Mouse (Mus musculus) testis, postnatal 10 days (tissue): ENCODE measurements around the gene Ube2e2.
A peak's percentile ranks its signal among the peaks of the same experiment; 100 is the strongest.

Source experiments
- DNase-seq: peaks from one replicate; pipeline ENCODE4 v3.0.0; 2021; ENCODE audit warnings: low spot score

Ube2e2 gene

GRCm38 (mm10) chr14:18893947-18894445 lies at the start of gene Ube2e2:
Gene Ube2e2 (minus strand): TSS chr14:18894267.
- no peak for DNase-seq

DNA sequence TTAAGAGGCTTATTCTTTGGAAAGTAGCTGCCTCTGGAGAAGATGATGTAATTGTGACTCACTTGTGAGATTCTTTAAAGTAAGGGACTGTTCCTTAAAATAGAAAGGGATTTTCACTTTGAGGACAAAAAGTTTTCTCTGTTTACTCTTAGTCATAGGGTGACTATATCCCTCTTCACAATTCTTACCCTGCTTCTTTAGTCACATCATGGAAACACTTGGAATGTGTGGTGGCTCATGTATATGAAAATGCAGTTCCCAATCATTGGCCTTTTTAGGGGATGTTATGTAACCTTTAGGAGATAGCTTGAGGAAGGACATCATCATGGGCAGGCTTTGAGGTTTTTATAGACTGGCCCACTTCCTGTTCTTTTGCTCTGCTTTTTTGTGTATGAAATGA lies 46.0 kb upstream of the Ube2e2 start:
- DNase-seq: no peak

DNA sequence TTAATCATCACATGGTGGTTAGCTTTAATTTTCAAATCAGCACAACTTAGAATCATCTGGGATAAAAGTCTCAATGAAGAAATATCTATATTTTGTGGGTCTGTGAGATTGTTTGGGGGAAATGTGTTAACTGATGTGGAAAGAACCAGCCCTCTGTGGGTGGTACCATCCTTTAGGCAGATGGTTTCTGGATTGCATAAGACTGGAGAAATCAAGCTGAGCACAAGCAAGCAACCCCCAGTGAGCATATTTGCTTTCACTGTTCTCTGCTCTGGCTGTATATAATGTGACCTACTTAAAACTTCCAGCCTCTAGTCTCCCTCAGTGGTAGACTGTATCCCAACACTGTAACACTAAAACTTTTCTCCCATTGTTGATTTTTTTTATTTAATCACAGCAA lies 9.5 kb upstream of the Ube2e2 start:
- DNase-seq: no peak

- DNase-seq: peak; percentile 96
These were observed 733 bp downstream of the Ube2e2 start for GRCm38 (mm10) chr14:18893121-18893946.

GRCm38 (mm10) chr14:18889571-18889970 lies 4.5 kb downstream of the Ube2e2 start:
- DNase-seq: no peak

DNA sequence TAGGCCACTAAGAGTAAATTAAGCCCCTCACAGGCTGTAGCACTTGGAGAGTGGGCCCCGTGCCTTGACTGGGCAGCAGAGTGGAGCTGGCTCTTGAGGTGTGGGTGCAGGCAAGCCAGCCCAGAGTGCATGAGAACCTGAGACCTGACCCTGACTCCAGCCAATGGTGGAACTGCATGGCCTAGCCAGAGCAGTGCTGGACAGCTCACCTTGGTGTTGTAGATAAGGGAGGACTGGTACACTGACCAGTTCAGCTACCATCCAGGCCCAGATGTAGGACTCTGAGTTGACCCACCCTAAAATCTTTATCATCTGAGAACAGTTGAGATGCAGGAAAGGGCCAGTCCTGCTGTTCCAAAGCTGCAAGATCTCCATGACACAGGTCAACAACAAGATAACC lies 11.6 kb downstream of the Ube2e2 start:
- no peak for DNase-seq

- no peak for DNase-seq
These were observed 23.4 kb downstream of the Ube2e2 start for GRCm38 (mm10) chr14:18870716-18871115.

GRCm38 (mm10) chr14:18828661-18829060 lies 65.4 kb downstream of the Ube2e2 start:
- DNase-seq: no peak

DNA sequence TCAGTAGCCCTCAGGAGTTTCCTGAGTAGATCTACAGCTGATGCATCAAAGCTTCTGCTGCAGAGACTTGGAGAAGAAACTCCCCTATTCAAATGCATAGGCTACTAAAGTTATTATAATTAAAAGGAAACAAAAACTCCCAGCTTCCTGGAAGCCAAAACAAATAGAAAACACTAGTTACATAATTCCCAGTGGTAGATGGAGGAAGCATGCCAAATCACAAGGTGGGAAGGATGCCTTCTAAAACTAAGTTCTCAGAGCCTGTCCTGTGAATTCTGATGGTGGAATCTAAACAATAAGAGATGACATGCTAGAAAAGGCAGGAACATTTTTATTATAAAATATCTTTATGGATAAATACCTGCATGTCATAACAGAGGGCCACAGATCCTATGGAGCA lies 67.3 kb downstream of the Ube2e2 start:
- no peak for DNase-seq

- no peak for DNase-seq
These were observed 73.4 kb downstream of the Ube2e2 start for GRCm38 (mm10) chr14:18820713-18821112.

DNA sequence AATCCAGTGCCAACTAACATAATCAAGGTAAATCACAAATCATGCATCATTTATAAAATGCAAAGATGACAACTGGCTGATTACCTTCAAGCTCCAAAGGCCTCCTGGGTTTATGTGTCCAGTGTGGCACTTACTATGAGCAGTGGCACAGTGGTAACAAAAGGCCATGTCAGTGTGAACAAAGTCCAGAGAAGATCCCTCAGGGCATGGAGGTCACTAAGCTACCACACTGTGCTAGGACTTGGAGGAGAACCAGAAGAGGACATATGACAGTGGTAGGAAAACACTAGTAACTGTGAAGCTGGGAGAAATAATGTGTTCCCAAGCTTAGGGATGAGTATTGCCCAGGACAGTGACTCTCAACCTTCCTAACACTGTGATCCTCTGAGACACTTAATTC lies 97.2 kb downstream of the Ube2e2 start:
- no peak for DNase-seq

DNA sequence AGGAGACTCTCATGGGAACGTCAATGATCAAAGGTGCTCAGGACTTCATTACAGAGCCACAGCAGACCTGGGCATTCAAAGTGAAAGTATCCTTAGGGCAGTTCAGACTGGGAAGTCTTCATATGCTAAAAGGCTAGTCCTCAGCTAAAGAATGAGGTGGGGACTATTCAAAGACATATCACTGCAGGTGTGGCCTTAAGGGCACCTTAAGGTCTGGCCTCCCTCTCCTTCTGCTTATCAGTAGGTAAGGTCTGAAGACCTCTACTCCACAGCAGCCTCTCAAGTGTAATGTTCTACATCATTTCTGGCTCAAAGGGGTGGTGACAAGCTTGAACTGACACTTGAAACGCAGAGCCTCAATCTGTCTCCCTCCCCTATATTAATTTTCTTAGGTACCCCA lies 98.3 kb downstream of the Ube2e2 start:
- DNase-seq: no peak

- no peak for DNase-seq
These were observed 114.9 kb downstream of the Ube2e2 start for GRCm38 (mm10) chr14:18778993-18779675.

DNA sequence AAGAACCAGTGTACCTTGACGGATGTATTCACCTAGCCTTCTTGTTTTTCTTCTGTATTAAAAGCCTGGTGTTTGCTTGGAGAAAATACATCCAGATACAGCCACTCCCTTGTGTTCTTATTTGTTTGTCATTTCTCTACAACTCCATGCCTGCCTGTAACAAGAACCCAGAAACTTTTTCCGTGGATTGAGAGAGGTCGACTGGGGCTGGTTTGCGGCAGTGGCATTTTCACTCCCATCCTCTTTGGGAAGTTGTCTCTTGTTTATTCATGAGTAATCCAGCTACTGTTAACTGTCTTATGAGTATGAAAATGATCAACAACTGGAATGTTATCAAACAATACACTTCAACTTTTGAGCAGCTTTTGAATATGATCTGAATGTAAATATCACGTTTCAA lies 115.8 kb downstream of the Ube2e2 start:
- no peak for DNase-seq

GRCm38 (mm10) chr14:18776132-18776531 lies 117.9 kb downstream of the Ube2e2 start:
- DNase-seq: no peak

- no peak for DNase-seq
These were observed 120.3 kb downstream of the Ube2e2 start for GRCm38 (mm10) chr14:18773724-18774123.

DNA sequence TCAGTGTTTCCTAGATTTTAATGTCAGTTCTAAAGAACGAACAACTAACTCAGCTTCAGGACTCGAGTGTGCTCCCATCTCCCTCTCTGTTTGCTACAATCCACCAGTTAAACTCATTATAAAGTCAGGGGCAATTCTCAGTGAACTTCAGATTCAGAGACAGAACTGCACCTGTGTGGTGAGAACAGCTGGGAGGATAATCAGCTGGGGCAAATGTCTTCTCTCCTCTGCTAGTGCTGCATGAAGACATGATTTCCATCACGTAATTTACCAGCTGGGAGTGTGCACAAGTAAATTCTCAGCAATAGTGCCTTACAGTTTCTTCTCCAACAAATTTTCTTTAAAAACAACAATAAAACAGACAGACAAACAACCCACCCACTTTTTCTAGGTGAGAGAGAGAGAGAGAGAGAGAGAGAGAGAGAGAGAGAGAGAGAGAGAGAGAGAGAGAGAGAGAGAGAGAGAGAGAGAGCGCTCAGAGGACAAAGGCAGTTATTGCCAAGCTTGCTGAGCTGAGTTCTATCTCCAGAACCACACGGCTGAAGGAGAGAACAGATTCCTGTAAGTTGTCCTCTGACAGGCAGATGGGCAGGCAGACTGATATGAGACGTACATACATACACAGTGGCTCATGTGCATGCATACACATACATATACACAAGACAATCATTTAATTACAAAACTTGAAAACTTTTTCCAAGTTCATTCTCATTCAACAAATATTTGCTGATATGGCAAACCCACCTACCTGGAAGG lies 134.3 kb downstream of the Ube2e2 start:
- no peak for DNase-seq

DNA sequence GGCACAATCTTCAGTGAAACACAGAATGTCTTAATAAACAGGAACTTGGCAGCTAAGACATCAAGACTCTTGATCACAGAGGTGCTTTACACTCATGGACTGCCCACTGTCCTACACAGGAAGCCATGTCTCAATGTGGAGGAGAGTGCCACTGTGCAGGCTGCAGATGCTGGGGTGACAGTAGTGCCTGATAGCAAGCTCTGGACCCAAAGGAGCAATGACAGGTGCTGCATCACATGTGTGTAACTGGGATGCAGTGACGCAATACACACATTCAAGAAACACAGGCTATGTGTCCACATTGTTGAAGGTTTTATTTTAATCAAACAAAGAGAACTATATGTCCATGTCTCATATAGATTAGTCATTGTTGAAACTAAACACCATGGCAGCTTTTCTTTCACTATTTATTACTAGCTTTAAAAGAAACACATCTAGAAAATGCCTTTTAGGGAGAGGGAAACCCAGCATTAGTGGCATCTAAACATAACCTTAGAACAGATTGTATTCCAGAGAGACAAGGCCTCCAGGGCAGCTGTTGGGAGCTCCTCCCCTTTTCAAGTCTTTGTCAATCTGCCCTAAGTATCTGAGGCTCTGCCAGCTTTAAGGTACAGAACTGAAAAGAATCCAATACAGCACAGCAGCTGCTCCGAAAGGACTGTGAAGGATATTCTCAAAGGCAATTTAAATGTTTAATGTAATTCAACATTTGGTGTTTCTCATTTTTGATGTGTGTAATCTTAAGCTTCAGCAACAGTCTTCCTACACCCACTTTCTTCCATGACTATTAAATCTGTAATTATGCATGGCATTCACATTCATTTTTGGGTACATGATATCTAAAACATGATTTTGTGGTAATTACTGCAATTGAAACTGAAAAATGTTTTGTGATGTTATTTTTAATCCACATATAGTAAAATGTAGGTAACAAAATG lies 135.2 kb downstream of the Ube2e2 start:
- DNase-seq: no peak

- no peak for DNase-seq
These were observed 136.1 kb downstream of the Ube2e2 start for GRCm38 (mm10) chr14:18758003-18758402.

- DNase-seq: no peak
These were observed 138.7 kb downstream of the Ube2e2 start for GRCm38 (mm10) chr14:18755410-18755809.

GRCm38 (mm10) chr14:18754595-18754994 lies 139.5 kb downstream of the Ube2e2 start:
- DNase-seq: no peak
